Mouse (Mus musculus) megakaryocyte, adult 5-6 weeks (primary cell): ENCODE results near the gene Gm5767. TPM values are rescaled to one million over a fixed set of nuclear protein-coding genes. Genes with fewer than 3 reads are reported as not detected.

ENCODE experiments used
- ATAC-seq: 2 replicates; pipeline ENCODE4 v1.8.0; 2016; ENCODE audit warnings: mild to moderate bottlenecking, inconsistent platforms; ENCODE audit not compliant: poor library complexity, severe bottlenecking
- total RNA-seq, 2 experiments: library from RNA; stranded (forward) in 1 of 2; stranded (reverse) in 1 of 2; fragments of 153-499, 151-499 nt in 1 of 2; fragments of 221-1000, 200-1000 nt in 1 of 2; gene quantifications; 2 replicates each; pipeline versions ENCODE4 v1.2.3 to v1.2.4; 2015 to 2017

The Gm5767 gene
- total RNA-seq (2015) (not detected in 2 replicates), total RNA-seq (2017) (not detected in 2 replicates)

DNA sequence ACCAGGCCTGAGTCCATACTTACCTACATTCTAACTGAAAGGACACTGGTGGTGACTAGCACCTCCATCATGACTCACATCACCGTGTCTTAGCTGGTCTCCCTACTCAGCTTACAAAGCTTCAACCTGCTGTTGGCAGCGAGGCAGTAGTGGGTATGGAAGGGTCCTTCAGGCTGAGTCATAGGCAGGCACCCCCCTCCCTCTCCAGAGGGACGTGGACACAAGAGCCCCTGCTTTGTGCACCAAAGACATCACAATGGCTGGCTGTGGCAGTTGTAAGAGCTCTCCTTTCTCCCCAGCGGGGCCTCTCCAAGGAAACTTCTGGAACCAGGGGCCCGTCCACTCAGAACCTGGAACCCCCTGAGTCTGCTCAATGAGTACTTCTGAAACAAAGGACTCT is at the start of gene Gm5767:
Gene Gm5767 (plus strand): TSS at position 301 of the 400 bp plus-strand sequence.
- ATAC-seq: no peak

- ATAC-seq: peak; percentile 18; the same call in 1 of the 2 replicates
Observed at GRCm38 (mm10) chr16:8631428-8631827, 49.1 kb upstream of the Gm5767 start.

DNA sequence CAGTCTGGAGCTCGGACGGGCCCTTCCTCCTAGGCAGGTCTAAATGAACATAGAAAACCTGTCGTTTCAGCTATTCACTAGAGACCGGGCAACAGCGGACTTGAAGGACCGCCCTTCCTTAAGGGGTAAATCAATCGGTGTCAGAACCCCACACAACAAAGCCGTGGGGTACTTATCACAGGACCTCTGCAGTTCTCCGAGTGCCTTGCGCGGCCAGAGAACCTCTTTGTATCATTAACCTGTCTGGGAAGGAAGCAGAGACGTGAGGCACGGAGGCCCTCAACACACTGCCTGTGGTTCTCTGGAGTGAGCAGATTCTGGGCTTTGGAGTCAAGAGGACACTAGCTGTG is 43.7 kb upstream of the Gm5767 start:
- peak; percentile 32 for ATAC-seq

- ATAC-seq: peak; percentile 78
Observed at GRCm38 (mm10) chr16:8637217-8638051, 43.1 kb upstream of the Gm5767 start, which contains the start of the genes Pmm2 and Tmem186. Pmm2 (plus strand) TSS chr16:8637674. Tmem186 (minus strand) TSS chr16:8637712.

DNA sequence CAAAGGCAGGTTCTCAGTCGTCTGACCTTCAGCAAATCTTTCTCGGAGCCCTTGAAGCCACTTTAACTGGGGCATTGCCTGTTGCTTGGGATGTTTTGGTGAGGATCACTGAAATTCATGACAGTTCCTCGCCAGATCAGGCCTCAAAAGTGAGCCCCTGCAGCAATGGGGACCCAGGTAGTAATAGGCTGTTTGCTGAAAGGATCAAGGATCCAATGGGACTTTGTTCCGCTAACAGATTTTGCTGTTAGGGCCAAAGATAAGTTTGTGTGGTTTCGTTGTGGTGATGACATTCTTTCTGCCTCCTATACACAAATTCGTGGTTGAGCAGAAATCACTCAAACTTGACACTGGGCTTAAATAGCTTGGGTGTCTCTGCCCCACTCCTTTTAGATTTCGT is 42.4 kb upstream of the Gm5767 start:
- no peak for ATAC-seq

DNA sequence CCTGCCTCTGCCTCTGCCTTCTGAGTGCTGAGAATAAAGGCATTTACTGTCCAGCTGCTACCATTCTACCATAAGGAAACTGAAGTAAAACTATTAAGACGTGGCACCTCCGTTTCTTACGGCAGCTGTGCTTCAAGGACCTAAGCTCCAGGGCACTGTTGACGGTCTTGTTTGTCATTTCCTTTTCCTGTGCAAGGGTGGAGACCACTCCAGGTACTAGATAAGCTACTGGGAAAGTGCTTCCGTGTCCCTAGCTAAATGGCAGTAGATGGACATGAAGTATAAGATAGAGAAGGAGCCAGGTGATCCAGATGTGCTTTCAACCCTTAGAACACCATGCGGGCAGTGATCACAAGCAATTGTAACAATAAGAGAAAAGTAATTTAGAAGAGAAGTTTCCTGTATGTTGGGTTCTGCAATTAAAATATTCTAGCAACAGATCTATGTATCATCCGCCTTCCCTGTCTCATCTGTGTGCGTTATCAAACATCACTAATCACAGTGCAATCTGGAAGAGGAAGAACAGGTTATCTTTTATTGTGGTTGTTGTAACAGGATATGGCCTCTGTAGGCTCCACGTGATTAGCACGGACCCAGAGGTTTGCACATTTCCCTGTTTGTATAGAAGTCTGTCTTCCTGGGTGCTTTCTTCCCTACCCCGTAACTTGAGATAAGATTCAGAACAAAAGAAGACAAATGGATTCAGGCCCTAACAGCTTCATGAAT is 40.9 kb upstream of the Gm5767 start:
- 0 out of 2 replicates have a peak, but pooled peaks have one; percentile 23 for ATAC-seq

DNA sequence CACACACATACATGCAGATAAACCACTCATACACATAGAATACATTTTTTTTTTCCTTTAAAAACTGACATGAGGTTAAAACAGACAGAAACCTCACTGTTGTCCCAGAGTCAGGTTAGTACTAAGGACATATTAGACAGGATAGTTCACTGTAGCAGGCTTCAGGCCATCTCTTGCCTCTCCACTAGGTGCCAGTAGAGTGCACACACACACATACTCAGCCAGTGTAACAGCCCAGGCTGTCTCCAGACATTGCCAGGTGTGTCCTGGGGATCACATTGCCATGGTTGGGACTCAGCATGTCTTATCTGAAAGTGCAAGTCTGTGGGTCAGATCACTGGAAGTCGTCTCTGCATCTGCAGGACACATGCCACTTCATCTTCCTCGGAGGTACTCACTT is 36.7 kb upstream of the Gm5767 start:
- ATAC-seq: peak; percentile 89

DNA sequence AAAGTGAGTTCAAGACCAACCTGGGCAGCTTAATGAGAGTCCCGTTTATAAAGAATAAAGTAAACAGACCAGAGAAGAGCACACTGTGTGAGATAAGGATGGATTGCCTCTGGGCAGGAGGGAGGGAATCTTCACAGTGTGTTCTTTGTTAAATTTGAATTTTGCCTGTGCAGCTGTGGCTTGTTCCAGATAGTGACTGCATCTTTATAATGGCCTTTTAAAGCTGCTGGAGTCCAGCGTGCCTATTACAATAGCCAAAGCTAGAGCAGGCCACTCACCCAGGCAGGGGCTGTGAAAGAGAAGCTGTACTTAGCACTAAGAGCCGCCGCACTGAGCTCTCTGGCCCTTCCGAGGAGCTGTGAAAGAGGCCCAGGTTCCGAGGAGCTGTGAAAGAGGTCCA is 35.0 kb upstream of the Gm5767 start:
- no peak for ATAC-seq

- no peak for ATAC-seq
Observed at GRCm38 (mm10) chr16:8650007-8650406, 30.6 kb upstream of the Gm5767 start.

DNA sequence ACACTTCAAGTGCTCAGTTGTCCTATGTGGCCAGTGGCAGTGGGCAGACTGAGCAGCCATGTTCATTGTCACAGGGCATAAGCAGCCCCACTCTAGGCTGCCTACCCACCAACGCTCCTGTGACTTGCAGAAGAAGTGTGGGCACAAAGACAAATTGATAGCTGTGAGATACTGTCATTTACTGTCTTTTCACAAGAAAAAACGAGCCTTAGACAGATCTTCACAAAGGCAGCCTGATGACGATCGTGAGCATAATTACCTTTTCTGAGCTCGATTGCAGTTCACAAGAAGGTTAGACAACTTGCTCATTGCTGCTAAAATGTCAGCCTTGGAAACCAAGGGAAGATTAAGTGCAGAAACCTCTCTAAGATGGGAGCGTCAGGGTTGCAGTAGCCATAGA is 25.5 kb upstream of the Gm5767 start:
- no peak for ATAC-seq

GRCm38 (mm10) chr16:8655599-8655998 is 25.0 kb upstream of the Gm5767 start:
- peak; percentile 57; the same call in 1 of the 2 replicates for ATAC-seq

DNA sequence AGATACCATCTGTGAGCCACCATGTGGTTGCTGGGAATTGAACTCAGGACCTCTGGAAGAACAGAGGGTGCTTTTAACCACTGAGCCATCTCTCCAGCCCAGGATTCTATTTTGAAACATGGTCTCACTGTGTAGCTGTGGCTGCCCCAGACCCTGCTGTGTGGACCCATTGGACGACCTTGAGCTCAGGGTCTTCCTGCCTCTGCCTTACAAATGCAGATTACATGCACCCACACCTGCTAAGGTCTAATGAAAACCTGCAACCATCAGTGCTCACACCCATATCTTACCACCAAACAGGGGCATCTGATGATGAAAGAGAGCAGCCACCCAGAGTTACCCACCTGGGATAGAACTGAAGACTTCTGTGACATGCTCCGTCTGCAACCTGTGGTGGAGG is 24.3 kb upstream of the Gm5767 start:
- ATAC-seq: no peak

GRCm38 (mm10) chr16:8658349-8658748 is 22.2 kb upstream of the Gm5767 start:
- ATAC-seq: no peak

DNA sequence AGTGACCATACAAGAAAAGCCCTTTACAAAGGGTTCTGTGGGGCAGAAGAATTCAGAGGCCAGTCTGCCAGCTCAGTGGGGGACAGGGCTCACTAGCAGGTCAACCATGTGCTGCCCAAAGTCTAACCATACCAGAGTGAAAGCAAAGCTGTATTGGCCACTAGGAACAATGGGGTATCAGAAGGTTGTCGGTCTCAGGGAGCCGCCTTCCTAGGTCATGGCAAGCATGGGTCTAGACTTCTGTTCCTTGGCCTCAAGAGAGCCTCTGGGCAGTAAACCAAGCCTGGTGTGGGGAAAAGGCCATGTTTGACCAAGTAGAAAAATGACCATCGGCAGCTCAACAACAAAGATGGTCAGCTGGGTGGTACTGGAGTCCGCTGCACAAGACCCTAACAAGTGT is 21.8 kb upstream of the Gm5767 start:
- ATAC-seq: no peak

DNA sequence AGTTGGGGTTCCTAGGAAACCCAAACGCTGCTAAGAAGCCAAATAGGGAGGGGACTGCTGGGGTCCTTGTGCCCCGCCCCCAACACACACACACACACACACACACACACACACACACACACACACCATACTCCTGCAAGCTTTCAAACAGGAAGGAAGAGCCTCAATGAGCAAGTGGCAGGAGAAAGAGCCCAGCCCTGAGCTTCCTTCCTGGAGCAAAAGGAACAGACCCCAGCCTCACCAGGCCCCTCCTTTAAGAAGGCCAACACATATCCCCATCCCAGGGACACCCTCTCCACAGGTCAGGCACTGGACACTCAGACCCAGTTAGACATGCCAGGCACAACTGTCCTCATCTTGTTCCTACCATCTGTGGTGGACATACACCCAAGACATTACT is 17.5 kb upstream of the Gm5767 start:
- no peak for ATAC-seq

DNA sequence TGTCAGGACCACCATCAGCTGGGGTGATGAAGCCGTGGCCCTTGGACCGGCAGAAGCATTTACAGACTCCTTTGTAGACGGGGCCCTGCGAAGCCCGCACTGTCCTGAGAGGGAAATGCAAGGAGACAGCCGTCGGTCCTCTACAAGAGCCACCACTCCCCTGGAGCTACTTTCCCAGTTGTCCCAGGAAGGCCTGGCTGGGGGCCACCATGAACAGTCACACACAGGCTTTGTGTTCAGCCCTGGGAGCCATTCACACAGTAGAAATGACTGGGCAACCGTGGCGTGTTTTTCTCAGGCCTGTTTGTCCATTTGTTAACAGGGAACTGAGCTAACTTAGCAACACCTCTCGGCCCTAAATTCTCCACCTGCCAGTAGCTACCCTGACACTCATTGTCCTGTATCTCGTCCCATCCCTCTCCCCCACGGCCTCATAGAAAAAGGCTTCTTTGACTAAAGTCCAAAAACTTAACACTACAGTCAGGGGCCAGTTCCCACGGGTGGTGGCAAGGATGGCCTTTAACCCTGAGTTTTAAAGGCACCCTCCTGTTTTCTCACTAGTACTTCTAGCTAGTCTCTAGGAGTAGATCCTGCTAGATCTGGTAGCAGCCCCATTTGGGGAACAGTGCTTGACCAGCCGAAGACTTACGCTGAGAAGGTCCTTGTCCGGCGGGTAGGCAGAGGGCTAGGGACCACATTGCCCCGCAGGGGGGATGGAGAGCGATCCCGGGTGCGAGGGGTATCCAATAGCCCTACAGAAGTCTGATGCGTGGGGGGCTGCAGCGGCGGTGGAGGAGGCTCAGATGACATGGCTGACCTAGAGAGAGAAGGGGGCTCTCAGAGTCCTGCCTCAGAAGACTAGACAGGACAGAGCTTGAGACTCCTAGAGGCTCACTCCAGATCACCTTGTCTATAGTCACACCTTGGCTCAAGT is 16.7 kb upstream of the Gm5767 start:
- no peak for ATAC-seq

DNA sequence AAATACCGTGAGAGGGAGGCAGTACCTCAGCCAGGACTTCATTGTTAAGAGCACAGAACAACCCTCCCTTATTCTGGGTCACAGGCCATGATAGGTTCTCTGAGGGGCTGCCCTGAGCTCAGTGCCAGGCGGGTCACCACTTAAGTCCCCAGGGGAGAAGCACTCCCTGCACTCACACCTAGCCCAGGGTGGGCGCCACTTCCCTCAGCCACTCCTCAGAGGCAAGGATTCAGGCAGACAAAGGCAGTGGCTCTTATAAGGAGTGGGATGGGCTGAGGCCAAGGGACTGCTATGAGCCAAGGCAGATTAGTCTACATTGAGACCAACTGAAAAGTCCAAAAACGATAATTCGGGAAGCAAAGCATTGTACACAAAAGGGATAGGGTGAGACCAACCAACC is 15.2 kb upstream of the Gm5767 start:
- ATAC-seq: no peak

GRCm38 (mm10) chr16:8666452-8666851 is 14.1 kb upstream of the Gm5767 start:
- peak; percentile 49 for ATAC-seq

DNA sequence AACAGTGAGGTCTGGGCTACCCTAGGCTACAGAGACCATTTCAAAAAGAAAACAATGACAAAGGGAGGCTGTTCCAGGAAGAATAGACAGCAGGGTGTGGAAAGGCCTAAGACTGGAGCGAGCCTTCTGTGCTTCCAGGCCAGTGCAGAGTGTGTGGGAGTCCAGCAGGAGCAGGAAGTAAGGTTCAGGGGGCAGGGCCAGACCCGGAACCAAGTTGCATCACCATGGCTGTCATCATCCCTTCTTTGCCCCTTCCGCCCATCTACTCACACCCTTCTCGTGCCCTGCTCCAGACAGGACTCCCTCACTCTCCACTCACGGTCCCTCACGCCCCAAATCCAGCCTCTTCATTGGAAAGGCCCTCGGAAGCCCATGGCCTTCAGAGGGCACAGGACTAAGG is 13.3 kb upstream of the Gm5767 start:
- ATAC-seq: peak; percentile 65

DNA sequence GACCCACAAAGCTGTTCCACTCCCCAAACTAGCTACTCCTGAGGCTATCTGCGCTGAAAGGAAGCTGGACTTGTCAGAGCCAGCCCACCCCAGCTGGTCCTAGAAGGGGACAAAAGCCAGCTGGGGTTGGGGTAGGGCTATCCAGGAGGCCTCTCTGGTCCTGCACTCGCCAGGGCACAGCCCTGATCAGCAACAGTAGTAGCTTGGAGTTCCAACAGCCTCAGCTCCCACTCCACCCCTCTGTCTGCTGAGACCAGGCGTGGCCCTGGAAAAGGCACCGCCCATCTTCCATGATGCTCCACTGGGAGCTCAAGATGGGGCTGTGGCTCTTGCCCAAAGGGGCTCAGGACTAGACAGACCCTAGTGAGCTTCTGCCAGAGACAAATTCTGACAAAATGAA is 12.8 kb upstream of the Gm5767 start:
- ATAC-seq: no peak

DNA sequence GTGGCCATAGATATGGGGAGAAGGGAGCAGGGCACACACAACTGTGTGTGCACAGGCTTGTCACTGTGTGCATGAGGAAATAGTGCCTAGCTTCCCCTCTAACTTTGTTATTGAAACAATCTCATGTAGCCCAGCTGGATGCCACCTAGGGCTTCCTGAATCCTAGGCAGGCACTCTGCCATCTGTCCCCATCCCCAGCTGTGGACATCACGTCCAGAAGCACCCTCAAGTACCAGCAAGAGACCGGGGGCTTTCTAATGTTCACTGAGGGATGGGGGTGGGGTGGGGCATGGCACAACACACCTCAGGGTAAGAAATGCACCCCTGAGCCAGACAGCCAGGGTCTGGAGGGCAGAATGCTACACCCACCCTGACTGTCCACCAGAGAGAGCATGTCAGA is 12.2 kb upstream of the Gm5767 start:
- ATAC-seq: no peak
